Mouse (Mus musculus): ENCODE measurements around the gene Otos. TPM values are rescaled to one million over a fixed set of nuclear protein-coding genes. Genes with fewer than 3 reads are reported as not detected.

The Otos gene
- polyA plus RNA-seq, 1 experiment from 2014 or later, result 0.20 TPM

Other genes with a start within 250 kb of the Otos start
- gene Ndufa10, start 175.0 kb downstream of the Otos start, polyA plus RNA-seq (2016; fragmentation: Nextera tagmentation; extraction: Ambion mirVana), result 228 and 234 TPM in 2 replicates
- not detected in 2 replicates for gene Olfr1416, start 163.7 kb downstream of the Otos start, polyA plus RNA-seq (2016; fragmentation: Nextera tagmentation; extraction: Ambion mirVana)
- gene Olfr1415, start 152.7 kb downstream of the Otos start, polyA plus RNA-seq (2016; fragmentation: Nextera tagmentation; extraction: Ambion mirVana), result not detected in 2 replicates
- gene Olfr1414, start 130.2 kb downstream of the Otos start, polyA plus RNA-seq (2016; fragmentation: Nextera tagmentation; extraction: Ambion mirVana), result 0.05 TPM in 1 of 2 replicates, not detected in the other
- gene Olfr1413, start 77.5 kb downstream of the Otos start, polyA plus RNA-seq (2016; fragmentation: Nextera tagmentation; extraction: Ambion mirVana), result not detected in 2 replicates
- not detected in 2 replicates for gene Olfr1412, start 63.1 kb downstream of the Otos start, polyA plus RNA-seq (2016; fragmentation: Nextera tagmentation; extraction: Ambion mirVana)
- not detected in 2 replicates for gene Olfr1411, start 54.4 kb downstream of the Otos start, polyA plus RNA-seq (2016; fragmentation: Nextera tagmentation; extraction: Ambion mirVana)
- not detected in 2 replicates for gene Olfr1410, start 43.1 kb downstream of the Otos start, polyA plus RNA-seq (2016; fragmentation: Nextera tagmentation; extraction: Ambion mirVana)
- not detected in 2 replicates for gene Olfr12, start 31.1 kb downstream of the Otos start, polyA plus RNA-seq (2016; fragmentation: Nextera tagmentation; extraction: Ambion mirVana)
- gene Cops9, start 6.9 kb downstream of the Otos start, polyA plus RNA-seq (2016; fragmentation: Nextera tagmentation; extraction: Ambion mirVana), result 383 and 390 TPM in 2 replicates
- 124 and 160 TPM in 2 replicates for gene Gpc1, start 182.8 kb upstream of the Otos start, polyA plus RNA-seq (2016; fragmentation: Nextera tagmentation; extraction: Ambion mirVana)

All from forebrain, embryonic 12.5 days (tissue).